Mouse (Mus musculus): ENCODE results near the gene Rdh13.

DNA sequence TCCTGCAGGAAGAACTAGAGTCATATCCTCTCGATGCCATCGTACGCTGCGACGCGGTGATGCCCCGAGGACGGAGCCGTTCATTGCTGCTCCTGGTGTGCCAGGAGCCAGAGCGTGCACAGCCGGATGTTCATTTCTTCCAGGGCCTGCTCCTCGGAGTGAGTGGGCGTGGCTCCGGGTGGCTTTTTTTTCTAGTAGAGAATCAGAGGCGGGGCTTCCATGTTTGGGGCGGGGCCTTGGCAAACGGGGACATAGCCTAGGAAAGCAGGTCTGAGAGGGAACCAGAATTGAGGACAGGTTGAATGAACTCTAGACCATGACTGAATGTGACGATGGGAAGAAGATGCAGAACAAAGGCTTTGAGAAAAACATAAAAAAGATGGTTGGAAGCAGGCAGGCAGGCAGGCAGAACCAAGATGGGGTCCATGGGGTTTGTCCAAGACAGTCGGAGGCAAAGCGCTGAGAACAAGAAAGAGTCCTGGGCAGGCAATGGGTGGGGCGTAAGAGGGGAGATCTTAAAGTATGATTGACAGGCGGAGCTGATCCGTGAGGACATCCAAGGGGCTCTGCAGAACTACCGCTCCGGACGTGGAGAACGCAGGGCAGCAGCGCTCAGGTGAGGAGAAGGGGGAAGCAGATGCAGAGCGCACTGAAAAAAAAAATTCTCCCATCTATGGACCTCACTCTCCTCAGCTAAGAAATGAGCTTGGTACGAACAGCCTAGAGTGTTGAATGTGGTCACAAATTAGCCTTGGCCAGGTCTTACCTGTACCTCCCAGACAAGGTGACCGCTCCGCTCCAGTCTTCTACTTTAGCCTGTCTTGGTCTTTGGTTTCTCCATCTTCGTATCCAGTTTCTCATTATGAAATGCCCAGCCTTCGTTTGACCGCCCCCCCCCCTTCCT, 25.1 kb upstream of the Rdh13 start:
- no peak for TF ChIP-seq CTCF (IDR thresholded peaks at IDR 0.05; ENCODE audit: low read depth, low read length)
- TF ChIP-seq POLR2A (IDR thresholded peaks at IDR 0.05; ENCODE audit: borderline replicate concordance, low read depth, low read length) = no peak

All from bone marrow macrophage, adult 2 months (primary cell).